Mouse (Mus musculus): ENCODE data around the gene Itga4.

Gene Itga4

DNA sequence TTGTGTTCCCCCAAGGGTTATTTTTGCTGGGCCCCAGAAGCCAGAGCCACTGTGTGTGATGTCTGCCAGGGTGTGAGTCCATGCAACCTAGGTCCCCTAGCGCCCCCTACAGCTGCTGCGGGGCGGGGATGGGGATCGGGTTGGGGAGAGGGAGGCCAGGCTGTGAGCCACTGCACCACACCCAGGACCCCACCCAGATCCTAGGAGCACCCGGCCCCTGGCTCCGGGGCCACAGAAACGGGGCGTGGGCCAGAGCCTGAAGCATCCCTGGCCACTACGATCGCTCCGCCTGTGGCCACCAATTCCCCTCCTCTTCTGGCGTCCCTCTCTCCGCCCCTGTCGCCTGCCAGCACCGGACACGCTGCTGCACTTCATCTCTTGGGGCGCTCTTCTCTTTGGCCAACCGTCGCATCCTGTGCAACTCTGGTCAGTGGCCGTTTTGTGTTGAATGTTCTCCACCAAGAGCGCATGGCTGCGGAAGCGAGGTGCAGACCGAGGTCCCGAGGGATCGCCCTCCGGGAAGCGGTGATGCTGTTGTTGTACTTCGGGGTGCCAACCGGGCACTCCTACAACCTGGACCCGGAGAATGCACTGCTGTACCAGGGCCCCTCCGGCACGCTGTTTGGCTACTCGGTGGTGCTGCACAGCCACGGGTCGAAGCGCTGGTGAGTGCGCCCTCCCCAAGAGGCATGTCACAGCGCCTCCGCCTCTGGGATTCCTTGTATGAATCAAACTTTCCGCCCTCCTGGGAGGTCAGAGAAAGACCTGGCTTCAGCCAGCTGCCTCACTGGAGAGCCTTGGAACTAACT lies at the start of gene Itga4:
Gene Itga4, plus strand, starts transcription at position 235 of the 809 bp plus-strand sequence.
- peak; percentile 99 for DNase-seq

GRCm38 (mm10) chr2:79206191-79206755 lies 49.0 kb upstream of the Itga4 start:
- no peak for DNase-seq

GRCm38 (mm10) chr2:79214982-79215381 lies 40.2 kb upstream of the Itga4 start:
- DNase-seq = no peak

DNA sequence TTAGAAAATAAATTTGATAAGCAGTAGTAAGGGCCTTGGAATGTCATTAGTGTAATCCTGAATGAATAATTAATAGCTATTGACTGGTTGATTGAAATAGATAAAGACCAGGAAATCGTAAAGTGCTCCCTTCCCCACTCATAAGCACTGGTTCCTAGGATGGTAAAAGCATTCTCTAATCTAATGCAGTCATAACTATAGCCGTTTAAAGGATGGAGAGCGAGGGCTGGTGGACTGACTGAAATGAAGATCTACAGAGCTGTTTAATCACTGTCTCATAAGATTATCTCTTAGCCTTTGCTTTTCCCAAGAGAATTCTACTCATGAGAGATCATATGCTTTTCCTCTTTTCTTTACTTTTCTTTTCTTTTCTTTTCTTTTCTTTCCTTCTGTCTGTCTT lies 39.7 kb upstream of the Itga4 start:
- no peak for DNase-seq

GRCm38 (mm10) chr2:79224714-79225426 lies 30.4 kb upstream of the Itga4 start:
- no peak for DNase-seq

DNA sequence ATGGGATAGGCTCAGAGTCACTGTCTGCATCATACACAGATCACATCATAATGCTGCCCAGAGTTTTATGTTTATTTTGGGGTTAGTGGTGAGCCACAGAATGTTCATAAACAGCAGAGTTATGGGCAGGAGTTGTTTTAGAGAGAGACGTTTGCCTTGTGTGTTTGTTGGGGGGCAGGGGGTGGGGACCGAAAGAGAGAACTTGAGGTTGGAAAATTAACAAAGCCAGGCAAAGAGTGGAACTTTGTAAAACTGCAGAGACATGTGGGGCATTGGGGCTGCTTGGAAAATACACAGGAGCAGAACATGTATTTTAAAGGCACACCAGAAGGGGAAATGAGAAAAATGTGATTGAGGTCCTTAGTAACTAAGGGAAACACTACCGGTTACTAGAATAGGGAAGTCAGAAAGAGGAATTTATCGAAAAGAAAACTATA lies 27.4 kb upstream of the Itga4 start:
- DNase-seq = no peak

DNA sequence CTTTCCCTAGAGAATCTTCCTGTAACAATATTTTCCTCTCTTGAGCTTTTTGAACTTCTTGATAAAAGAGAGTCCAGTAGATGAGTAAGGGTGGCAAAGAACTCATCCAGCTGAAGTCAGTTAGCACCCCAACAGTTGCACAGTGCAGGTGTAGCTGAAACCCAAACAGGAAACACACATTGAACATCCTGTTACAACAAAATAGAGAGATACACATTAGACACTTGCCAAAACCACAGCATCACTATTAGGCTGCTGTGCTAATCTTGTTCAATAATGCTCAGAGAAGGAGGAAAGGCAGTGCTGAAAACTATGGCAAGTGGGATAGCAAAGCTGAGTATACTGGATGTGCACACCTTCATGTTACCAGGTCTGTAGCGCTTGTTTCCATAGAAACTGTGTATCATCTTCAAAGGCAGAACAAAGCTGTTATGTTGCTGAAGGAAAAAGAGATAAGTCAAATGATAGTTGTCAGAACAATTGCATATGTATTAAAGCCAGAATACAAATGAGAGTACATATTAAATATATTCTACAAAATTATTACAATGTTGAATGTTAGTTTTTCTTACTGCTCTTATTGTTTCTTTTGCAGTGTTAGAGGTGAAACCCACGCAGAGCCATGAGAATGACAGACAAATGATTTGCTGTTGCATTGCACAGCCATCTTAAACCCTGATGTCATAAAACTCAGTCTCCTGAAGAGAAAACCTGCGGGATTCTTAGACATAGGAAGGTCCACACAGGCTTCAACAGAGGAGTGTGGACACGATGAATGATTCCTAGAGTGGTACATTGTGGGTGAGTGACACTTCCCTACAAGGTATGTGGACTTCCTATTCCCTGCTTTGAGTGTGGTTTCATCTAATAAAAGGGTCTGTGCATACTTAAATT lies 23.9 kb upstream of the Itga4 start:
- DNase-seq = peak; percentile 47

DNA sequence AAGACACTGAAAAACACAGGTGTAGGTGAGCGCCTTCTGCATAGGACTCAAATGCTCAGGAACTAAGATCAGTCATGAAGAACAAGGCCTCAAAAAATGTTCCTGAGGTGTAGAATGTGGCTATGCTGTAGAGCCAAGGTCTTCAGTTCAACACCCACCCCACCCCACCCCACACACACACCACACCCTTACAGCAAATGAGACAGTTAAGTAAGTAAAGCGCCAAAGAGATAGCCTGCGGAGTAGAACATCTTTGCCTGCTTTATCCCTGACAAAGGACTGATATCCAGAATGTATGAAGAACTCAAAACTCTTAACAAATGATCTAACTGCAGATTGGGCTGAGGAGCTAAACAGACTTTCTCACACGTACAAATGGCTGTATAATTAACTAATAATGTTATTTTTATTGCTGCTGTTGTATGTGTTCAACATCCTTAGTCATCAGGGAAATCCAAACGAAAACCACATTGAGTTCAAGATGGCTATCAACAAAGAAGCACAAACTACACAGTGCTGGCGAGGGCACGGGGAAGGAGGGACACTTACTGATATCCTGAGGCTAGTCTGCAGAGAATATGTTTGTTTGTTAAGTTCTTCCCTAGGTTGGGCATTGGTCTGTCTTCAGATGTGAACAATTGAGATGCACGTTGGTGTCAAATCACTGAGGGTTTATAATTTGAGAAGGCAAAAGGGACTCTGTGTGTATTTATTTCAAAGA lies 19.3 kb upstream of the Itga4 start:
- no peak for DNase-seq

- peak; percentile 47 for DNase-seq
These were observed 18.0 kb upstream of the Itga4 start for GRCm38 (mm10) chr2:79237216-79237615.

- no peak for DNase-seq
These were observed 10.9 kb upstream of the Itga4 start for GRCm38 (mm10) chr2:79244276-79244675.

GRCm38 (mm10) chr2:79244743-79245142 lies 10.5 kb upstream of the Itga4 start:
- DNase-seq = no peak

DNA sequence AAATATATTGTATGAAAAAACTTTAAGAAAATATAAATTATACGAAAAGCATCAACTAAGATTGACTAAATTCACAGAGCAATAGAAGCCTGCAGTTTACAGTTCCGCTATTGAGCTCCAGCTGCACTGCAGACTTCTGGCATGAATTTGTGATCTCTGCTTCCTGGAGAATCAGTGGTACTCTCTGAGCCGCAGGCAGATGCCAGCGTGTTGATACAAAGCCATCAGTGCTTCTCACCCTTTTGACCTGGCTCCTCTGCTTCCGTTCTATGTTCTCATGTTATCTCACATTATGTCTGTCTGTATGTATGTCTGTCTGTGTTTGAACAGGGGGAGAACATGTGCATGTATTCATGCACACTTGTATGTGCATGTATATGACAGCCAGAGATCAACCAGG lies 6.9 kb upstream of the Itga4 start:
- peak; percentile 51 for DNase-seq

- DNase-seq = no peak
These were observed 4.7 kb upstream of the Itga4 start for GRCm38 (mm10) chr2:79250510-79250909.

DNA sequence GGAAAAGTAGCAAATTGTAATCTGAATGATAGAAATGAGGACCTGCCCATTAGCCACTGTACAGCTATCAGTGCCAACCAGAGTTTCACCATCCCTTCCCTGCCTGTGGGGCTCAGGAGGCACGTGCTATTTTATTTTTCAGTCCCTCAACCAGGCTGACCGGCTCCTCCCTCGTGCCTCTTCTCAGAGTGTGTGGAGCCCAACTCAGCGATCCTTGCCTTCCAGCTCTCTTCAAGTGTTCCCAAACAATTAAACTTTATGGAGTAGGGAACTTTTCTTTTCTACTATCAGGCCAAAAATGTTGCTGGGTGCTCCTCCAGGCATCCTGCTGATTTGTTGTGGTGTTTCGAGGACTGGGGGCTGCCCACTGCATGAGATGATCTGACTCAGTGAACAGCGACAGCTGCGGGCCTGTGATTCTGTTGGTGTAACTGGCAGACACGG lies 1.4 kb upstream of the Itga4 start:
- no peak for DNase-seq

GRCm38 (mm10) chr2:79254588-79255191 lies 536 bp upstream of the Itga4 start:
- DNase-seq = peak; percentile 66

- no peak for DNase-seq
These were observed 744 bp downstream of the Itga4 start for GRCm38 (mm10) chr2:79256001-79256339.

DNA sequence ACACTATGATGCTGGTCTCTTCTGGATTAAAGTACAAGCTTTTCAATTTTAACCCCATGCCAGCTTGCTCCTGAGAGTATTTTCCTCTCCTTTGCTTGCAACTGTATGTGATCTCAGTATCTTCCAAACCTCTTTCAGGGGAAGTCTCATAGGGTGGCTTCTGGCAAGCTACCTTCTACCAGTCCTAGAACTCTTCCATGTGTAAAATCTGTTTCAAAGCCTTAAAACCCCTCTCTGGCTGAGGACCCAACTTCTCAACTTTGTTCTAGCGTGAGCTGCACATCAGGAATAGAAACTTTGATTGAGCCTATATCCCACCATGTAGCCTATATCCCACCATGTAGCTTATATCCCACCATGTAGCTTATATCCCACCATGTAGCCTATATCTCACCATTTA lies 1.1 kb downstream of the Itga4 start:
- no peak for DNase-seq

- DNase-seq = no peak
These were observed 1.7 kb downstream of the Itga4 start for GRCm38 (mm10) chr2:79256880-79257279.

DNA sequence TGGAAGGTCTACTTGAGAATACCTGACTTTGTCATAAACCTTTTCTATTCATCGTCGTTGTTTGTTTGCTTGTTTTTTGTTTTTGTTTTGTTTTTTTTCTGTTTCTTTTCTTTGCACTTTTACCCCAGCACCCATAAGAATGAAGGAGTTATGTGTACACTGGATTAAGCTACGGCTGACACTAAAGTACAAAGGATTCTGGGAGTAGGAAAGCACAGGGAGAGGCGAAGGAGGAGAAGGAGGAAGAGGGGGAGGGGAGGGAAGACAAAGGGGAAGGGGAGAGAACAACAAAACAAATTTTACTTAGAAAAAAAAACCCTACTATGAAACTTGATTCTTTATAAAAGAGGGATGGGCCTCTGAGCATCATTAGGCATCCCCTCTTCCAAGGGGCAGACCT lies 2.2 kb downstream of the Itga4 start:
- DNase-seq = no peak

DNA sequence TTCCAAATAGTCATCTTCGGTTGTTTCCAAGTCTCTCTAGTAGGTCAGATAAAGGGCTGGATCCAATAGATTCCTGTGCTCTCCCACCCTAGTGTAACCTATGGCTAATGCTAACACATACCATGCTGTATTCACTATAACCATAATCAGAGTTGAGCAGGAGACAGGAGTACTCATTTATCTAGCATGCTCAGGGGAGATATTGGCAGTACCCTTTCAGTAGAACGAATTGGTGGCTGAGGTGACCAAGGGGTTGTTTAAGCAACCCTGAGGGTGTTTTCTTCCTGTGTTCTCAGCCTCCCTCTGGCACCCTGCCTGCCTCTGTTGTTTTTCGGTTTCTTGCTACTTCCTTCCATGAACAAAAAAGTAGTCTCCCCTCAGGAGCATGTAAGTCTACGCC lies 4.1 kb downstream of the Itga4 start:
- peak; percentile 69 for DNase-seq

DNA sequence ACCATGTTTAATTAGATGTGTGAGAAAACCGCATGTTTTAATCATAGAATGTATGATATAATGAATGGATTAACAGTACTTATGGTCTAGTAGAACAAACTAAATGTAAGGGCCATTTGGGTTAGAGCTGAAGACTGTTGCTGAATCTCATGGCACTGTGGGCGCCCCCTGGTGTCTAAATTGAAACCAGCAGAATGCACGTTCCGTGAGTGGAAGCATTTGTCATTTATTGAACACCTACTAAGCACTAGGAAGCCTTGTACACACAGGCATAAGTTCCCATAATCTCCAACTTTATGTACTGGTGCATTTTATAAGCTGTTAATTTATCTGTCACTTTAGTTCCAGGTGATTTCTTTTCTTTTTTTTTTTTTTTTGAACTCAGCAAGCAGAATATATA lies 10.4 kb downstream of the Itga4 start:
- peak; percentile 88 for DNase-seq

GRCm38 (mm10) chr2:79266480-79266879 lies 11.3 kb downstream of the Itga4 start:
- DNase-seq = no peak
